Mouse (Mus musculus): ENCODE data around the gene Ppp1r13b. TPM values are rescaled to one million over a fixed set of nuclear protein-coding genes. Genes with fewer than 3 reads are reported as not detected.

The Ppp1r13b gene
- polyA plus RNA-seq, 1 experiment = 16.6 TPM

GRCm38 (mm10) chr12:111882852-111883251 is 25.1 kb downstream of the Ppp1r13b start:
- DNase-seq (ENCODE audit: low spot score) = no peak

DNA sequence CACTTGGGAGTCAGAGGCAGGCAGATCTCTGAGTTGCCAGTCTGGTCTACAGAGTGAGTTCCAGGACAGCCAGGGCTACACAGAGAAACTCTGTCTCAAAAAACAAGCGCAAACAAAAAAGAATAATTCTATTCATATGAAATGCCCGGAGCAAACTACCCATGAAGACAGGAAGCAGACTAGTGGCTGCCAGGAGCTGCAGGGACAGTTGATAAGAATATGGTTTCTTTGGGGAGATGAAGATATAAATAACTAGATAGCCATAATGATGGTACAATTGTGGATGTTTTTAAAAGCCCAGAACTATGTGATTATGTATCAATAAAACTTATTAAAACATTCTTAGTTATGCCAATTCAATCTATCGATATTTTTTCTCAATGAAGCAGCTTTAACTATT is 25.9 kb downstream of the Ppp1r13b start:
- DNase-seq (ENCODE audit: low spot score) = no peak

DNA sequence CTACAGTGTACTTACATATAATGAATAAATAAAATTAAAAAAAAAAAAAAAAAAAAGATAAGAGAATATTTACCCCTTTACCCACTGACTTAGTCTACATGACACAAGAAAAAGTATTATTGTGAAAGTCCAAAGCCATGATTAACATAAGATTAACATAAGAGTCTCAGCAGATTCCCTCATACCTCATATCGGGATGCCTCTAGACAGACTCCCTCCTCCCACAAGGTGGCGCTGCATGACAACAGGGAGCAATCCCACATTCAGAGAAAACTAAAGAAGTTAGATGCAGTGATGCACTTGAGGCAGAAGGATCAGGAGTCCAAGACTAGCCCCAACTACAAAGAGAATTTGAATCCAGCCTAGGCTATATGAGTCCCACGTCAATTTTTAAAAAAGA is 29.7 kb downstream of the Ppp1r13b start:
- peak; percentile 55 for DNase-seq (ENCODE audit: low spot score)

DNA sequence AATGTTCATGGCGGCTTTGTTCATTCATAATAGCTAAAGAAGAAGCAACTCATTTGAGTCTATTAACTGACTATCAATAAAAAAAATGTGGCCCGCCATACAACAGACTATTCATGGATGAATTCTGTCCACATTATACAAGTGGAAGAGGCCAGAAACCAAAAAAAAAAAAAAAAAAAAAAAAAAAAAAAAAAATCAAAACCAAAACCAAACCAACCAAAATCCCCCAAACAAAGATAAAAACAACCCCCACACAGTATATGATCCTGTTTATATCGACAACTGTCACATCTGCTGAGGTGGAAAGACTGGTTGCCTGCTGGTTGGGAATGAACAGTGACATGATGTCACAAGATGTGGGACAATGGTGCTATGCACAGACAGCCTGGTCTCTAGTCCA is 32.4 kb downstream of the Ppp1r13b start:
- no peak for DNase-seq (ENCODE audit: low spot score)

DNA sequence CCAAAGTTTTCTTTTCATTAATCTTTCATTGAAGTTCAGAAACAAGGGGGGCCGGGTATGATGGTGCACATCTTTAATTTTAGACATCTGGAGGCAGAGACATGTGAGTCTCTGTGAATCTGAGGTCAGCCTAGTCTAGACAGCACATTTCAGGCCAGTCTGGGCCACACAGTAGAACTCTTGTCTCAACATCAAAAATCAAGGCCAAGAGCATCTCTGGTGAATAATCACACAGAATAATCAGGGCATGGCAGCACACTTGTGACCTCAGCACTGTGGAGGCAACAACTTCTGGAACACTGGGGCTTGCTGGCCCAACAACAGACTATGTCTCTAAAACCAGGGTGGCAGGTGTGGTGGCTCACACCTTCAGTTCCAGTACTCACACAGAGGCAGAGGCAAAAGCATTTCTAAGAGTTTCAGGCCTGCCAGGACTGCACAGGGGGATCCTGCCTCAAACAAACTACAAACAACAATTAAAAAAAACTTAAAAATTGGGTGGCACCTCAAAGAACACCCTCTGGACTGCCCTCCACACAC is 33.2 kb downstream of the Ppp1r13b start:
- no peak for DNase-seq (ENCODE audit: low spot score)

GRCm38 (mm10) chr12:111872079-111872478 is 35.8 kb downstream of the Ppp1r13b start:
- DNase-seq (ENCODE audit: low spot score) = no peak

GRCm38 (mm10) chr12:111870811-111871210 is 37.1 kb downstream of the Ppp1r13b start:
- no peak for DNase-seq (ENCODE audit: low spot score)

DNA sequence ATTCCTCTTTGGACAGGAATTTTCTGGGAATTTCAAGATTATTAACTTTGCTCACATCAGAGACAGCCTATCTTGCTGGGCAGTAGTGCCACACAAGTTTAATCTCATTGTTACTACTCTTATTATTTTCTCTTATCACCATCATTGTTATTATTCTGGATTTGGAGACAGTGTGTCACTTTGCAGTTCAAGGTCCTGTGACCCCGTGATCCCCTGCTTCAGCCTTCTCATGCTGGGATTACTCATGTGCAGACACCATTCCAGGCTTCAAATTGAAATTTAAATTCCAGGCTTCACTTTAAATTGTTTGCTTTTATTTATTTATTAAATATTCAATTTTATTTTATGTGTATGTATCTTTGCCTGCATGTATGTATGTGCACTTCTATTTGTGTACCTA is 38.1 kb downstream of the Ppp1r13b start:
- no peak for DNase-seq (ENCODE audit: low spot score)

DNA sequence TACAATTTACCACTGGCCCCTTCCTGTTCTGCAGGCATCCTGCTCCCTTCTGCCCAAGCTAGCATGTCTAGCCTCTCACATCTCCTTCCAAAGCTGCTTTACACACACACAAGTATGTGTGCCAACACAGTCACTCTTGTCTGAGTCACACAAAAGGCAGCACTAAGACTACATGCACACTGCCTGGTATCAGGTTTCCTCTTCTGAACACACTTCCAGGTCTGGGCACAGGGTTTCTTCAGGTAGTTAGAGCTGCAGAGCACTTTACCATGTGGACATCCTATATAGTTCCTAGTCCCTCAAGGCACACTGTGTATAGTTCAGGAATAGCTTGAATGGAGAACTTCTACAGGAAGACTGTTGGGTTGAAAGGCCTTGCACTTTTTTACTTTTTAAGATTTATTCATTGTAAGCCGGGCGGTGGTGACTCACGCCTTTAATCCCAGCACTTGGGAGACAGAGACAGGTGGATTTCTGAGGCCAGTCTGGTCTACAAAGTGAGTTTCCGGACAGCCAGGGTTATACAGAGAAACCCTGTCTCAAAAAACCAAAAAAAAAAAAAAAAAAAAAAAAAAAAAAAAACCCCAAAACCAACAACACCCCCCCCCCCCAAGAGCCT is 43.6 kb downstream of the Ppp1r13b start:
- DNase-seq (ENCODE audit: low spot score) = no peak

DNA sequence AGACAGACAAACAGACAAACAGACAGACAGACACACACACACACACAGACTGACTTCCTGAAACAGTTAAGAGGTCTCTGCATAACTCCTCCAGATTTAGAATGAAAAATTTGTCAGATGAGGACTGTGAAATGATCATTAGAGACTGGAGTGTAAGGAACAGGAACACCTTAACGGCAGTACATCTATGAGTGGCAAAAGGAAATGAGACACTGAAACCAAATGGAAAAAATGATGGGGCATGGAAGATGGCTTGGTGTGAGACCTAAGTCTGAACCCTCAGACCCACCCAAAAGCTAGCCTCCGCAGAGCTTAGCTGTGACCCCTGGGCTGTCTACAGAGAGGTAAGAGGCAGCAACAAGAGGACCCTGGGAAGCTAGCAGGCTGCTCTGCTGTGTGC is 52.5 kb downstream of the Ppp1r13b start:
- DNase-seq (ENCODE audit: low spot score) = no peak

DNA sequence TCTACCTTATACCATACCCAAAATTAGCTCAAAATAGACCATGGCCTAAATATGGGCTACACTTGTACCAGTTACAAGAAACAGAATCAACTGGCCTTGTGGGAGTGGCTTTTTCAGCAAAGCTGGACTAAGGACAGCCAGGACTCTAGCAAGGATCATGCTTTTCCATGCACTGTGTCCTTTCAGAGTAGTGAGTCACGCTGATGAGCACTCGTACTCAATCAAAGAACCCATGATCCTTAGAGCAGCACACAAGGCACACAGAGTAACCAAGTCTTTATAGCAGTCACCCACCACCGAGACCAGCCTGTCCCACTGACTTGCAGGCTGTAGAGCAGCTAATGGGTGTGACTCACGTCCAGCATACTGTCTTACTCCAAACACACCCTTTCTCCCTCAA is 54.4 kb downstream of the Ppp1r13b start:
- DNase-seq (ENCODE audit: low spot score) = no peak

- no peak for DNase-seq (ENCODE audit: low spot score)
Observed at GRCm38 (mm10) chr12:111853011-111853436, 54.9 kb downstream of the Ppp1r13b start.

GRCm38 (mm10) chr12:111851745-111852144 is 56.2 kb downstream of the Ppp1r13b start:
- DNase-seq (ENCODE audit: low spot score) = no peak

DNA sequence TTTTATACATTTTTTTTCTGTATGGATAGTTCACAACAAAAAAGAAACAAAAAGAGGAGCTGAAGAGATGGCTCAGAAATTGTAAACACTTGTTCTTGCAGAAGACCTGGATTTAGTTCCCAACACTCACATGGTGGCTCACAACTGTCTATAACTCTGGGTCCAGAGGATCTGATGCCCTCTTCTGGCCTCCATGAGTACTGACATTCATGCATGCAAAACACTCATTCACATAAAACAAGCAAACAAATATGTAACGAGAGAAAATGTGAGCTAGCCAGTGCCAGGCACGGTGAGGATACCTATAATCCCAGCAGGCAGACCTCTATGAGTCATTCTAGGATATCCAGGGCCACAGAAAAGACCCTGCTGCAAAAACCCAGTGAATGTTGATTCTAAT is 56.7 kb downstream of the Ppp1r13b start:
- no peak for DNase-seq (ENCODE audit: low spot score)

DNA sequence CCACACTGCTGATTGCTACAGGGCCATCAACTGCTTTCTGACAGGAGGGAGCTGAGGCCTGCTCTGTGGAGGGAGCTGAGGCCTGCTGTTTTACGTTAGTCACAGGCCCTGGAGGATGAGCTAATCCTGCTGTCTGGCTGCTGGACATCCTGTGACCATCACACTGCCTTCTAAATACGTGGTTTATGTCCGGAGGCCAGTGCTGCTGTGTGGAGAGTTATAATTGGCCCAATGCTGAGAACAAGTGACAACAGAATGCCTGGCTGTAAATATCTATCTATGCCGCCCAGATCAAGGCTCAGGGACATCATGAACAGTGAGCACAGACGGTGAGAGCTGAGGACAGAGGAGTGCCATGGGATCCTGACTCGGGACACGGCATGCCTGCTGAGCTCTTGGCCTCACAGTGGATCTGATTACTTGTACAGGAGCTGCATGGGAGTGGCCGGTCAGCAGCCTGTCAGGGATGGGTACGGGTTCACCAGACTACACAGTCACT is 59.6 kb downstream of the Ppp1r13b start:
- no peak for DNase-seq (ENCODE audit: low spot score)

GRCm38 (mm10) chr12:111846815-111847214 is 61.1 kb downstream of the Ppp1r13b start:
- no peak for DNase-seq (ENCODE audit: low spot score)

DNA sequence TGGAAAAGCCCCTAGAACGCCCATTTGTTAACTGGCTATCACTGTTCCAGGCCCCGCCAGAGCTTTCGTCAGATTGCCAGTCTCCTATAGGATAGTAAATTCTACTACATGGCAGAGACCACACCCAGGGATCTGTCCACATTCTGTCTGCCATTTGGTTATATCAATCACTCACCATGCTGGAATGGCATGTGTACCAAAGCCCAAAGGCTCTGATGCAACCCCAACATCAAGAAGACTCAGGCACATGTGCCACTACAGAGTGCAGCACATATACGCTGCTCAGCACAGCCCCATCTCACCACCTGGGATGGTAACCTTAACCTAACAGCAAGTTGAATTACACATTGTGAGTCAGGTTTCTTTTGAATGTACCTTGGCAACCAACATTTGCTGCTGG is 62.0 kb downstream of the Ppp1r13b start:
- no peak for DNase-seq (ENCODE audit: low spot score)

GRCm38 (mm10) chr12:111843470-111843869 is 64.4 kb downstream of the Ppp1r13b start:
- no peak for DNase-seq (ENCODE audit: low spot score)

DNA sequence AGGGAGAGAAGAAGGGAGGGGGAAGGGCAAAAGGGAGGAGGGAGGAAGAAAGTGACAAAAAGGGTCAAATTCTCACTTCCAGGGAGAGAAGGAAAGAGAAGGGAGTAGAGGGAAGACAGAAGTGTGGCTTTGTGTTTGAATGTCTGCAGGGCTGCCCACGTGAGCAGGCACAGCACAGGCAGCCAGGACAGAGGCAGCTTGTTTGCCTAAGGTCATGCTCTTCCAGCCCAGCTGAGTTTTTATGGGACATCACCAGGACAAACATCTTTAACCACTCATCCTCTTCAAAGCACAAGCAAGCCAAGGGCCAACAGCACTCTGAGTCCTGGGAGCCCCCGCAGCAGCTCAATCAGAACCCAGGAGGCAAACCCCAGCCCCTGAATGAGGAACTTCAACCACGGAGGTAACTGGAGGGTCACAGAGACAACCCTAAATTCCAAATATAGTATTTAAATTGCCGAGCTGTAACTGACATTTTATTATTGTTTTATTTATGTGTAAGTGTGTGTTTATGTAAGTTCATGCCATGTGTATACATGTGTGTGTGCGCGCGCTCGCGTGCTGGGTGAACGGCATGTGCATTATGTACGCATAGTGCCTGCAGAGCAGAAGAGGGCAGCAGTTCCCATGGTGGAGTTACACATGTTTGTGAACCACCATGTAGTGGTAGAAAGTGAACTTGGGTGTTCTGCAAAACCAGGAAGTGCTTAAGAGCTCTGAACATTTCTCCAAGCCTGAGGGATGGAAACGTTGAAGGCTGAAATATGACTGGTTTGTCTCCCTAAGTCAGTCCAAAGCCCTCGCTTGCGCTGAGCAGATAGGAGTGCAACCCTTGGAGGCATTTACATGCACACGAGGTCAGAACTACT is 65.1 kb downstream of the Ppp1r13b start:
- no peak for DNase-seq (ENCODE audit: low spot score)

DNA sequence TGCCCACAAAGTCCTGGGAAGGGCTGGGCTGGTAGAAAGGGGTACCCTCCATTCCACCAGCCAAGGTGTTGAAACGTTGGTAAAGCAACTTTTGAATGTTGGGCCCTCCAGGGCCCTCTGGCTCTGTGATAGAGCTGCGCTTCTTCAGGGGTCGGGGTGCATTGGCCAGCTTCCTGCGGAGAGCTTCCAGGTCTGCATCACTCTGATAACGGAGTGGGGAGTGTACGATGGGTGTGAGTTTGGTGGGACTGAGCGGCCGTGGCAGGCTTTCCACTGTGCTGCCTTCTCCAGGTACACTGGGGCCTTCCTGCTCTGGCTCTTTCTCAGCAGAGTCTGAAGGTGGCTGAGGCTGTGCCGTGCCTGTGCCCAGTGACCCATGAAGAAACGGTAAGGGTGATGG is 74.5 kb downstream of the Ppp1r13b start:
- DNase-seq (ENCODE audit: low spot score) = no peak

GRCm38 (mm10) chr12:111832643-111833042 is 75.3 kb downstream of the Ppp1r13b start:
- no peak for DNase-seq (ENCODE audit: low spot score)

- no peak for DNase-seq (ENCODE audit: low spot score)
Observed at GRCm38 (mm10) chr12:111830375-111830774, 77.5 kb downstream of the Ppp1r13b start.

DNA sequence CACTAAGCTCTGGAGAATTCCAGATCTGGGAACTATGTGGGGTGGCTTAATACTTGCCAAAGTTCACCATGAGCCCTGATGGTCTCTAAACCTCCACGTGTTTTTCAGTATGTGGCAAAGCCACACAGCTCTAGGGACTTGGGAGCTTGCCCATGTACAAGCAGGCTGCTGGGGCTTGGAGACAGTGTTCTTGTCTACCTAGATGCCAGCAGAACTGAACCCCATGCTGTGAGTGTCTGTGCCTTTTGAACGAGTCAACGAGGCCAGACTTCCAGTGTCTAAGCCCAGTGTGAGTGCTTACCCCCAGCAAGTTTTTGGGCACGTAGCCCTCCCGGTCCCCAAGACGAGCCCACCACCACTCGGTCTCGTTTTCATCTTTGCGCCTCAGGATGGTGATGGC is 78.0 kb downstream of the Ppp1r13b start:
- DNase-seq (ENCODE audit: low spot score) = no peak
